Mouse (Mus musculus): ENCODE data around the gene Cldn22.
"Not testable (repeated sequence)": the region's sequence is repeated elsewhere in the genome, so short reads cannot be mapped to it uniquely, and the experiment has no call there.

The Cldn22 gene

DNA sequence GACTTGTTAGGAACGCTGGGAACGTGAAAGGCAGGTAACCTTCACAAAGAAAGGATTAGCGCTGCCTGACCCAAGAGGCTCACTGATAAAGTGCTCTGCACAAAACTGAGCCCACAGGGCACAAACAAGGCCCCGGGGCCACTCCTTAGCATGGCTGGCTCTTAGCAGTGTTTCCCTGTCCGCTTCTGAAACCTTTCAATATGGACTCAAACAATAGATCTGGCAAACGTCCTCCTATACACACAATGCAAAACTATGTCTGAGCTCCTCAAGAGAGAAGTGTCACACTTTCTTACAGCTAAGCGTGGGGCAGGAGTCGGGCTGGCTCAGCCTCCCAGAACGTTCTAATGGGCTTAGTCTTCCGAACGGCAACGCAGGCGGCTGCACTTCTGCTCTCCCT, at the start of gene Cldn22:
Gene Cldn22 (plus strand): TSS at position 301 of the 400 bp plus-strand sequence.
- CTCF ChIA-PET: no interaction called here

- CTCF ChIA-PET: no interaction called here
Observed at GRCm38 (mm10) chr8:47777415-47777814, 46.9 kb upstream of the Cldn22 start.

- CTCF ChIA-PET: no interaction called here
Observed at GRCm38 (mm10) chr8:47779589-47779988, 44.7 kb upstream of the Cldn22 start.

DNA sequence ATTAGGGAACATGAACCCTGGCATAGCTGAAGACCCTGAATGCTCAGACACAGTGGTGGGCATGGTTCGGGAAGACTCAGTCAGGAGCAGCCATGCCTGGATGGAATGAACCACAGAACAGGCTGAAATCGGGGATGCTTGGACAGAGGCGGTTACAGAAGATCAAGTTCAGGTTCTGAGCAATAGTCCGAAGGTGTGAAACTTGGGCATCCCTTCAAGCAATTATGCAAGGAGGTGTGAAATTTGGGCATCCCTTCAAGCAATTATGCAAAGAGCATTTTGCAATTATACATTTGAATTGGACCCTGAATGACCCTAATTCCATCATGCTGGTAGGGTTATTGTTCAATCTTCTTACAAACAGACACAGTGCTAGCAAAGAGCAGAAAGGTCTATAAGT, 42.4 kb upstream of the Cldn22 start:
- CTCF ChIA-PET: no interaction called here

DNA sequence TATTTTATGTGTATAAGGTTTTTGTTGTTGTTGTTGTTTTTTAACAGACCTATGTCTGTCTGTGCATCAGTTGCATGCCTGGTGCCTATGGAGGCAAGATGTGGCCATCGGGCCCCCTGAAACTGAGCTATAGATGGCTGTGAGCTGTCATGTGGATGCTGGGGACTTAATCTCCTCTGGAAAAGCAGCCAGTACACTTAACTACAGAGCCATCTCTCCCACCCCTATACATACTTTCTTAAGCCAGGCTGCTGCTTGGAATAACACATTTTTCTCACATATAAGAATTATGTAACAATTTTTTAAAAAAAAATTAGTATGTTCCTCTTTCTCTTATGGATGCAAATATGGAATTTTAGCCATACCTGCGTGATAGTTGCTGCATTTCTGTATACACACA, 40.7 kb upstream of the Cldn22 start:
- CTCF ChIA-PET: no interaction called here

- CTCF ChIA-PET: no interaction called here
Observed at GRCm38 (mm10) chr8:47783944-47784343, 40.3 kb upstream of the Cldn22 start.

DNA sequence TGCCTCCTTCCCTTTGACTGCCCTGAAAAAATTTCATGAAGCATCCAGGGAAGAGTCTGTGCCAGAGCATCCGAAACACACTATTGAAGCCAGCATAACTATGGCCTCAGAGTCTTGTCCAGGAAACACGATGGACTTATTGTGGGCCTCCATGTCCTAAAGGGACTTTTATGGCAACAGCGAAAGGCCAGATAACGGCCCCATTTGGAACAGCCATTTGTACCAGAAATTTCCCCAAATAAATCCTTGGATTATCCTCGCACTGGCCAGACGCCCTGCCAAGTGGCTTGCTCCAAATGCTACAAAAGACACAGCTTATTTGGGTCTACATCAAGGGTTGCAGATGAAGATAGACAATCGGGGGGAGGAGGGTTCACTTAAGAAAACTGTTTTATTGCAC, 39.8 kb upstream of the Cldn22 start:
- CTCF ChIA-PET: no interaction called here

- CTCF ChIA-PET: no interaction called here
Observed at GRCm38 (mm10) chr8:47786323-47786722, 38.0 kb upstream of the Cldn22 start.

DNA sequence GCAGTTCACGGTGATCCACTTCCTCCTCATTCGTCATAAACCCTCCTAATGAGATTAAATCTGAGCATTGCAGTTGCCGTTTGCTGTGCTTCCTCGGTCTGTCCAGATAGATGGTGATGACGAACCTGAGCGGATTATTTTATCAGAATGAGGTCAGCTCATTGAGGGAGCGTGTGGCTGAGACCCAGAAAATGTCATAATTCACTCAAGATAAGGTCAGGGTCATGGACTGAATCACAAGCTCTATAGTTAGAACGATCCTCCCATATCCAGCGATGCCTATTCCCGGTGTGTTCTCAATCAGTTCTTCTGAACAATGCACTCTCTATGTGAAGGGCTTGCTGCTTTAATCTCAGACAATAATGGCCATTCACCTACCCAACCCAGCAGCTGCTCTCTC, 36.6 kb upstream of the Cldn22 start:
- CTCF ChIA-PET: no interaction called here

DNA sequence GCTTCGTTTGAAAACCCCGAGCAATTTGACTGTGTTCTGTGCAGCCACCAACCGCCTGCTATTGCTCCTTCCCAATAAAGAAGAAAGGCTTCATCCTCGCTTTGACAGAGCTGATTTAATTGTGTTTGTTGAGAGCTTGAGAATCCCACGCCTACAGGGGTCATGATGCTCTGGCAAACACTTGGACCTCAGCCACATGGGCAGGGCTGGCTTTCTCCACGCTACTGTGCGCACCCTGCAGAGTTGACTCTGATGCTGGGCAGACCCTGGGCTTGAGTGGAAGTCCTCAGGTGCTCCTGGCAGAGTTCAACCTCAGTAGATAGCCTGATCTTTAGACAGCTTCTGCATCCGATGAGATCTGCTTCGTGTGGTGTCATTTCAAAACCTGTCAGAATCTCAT, 32.3 kb upstream of the Cldn22 start:
- CTCF ChIA-PET: no interaction called here

- CTCF ChIA-PET: no interaction called here
Observed at GRCm38 (mm10) chr8:47799438-47799837, 24.8 kb upstream of the Cldn22 start.

GRCm38 (mm10) chr8:47802349-47802748, 21.9 kb upstream of the Cldn22 start:
- CTCF ChIA-PET: no interaction called here

DNA sequence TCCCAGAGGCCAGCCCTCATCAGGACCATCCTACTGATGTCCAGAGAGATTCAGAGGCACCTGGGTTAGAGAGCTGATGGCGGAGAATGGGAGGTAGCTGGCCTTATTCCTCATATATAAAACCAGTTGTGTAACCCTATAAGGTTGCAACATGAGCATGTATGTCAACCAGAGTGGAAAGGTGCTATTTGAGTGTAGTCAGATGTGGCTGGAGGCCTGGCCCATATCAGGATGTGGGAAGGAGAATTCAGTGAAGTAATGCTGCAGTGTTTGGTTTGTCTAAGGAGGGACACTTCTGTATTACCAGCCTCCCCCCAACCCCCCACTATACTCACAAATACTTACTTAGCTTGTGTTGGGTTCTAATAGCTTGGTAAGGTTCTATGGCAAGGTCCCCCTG, 20.0 kb upstream of the Cldn22 start:
- CTCF ChIA-PET: no interaction called here

- CTCF ChIA-PET: no interaction called here
Observed at GRCm38 (mm10) chr8:47809970-47810665, 14.2 kb upstream of the Cldn22 start.

- CTCF ChIA-PET: no interaction called here
Observed at GRCm38 (mm10) chr8:47810666-47811015, 13.6 kb upstream of the Cldn22 start.

- CTCF ChIA-PET: no interaction called here
Observed at GRCm38 (mm10) chr8:47811221-47811620, 13.1 kb upstream of the Cldn22 start.

- CTCF ChIA-PET: interaction anchor here (0.6 kb wide), 1 partner anchor 11 kb away, joined by 4 read pairs; no protein-coding TSS in a partner anchor
Observed at GRCm38 (mm10) chr8:47819034-47819433, 5.2 kb upstream of the Cldn22 start.

DNA sequence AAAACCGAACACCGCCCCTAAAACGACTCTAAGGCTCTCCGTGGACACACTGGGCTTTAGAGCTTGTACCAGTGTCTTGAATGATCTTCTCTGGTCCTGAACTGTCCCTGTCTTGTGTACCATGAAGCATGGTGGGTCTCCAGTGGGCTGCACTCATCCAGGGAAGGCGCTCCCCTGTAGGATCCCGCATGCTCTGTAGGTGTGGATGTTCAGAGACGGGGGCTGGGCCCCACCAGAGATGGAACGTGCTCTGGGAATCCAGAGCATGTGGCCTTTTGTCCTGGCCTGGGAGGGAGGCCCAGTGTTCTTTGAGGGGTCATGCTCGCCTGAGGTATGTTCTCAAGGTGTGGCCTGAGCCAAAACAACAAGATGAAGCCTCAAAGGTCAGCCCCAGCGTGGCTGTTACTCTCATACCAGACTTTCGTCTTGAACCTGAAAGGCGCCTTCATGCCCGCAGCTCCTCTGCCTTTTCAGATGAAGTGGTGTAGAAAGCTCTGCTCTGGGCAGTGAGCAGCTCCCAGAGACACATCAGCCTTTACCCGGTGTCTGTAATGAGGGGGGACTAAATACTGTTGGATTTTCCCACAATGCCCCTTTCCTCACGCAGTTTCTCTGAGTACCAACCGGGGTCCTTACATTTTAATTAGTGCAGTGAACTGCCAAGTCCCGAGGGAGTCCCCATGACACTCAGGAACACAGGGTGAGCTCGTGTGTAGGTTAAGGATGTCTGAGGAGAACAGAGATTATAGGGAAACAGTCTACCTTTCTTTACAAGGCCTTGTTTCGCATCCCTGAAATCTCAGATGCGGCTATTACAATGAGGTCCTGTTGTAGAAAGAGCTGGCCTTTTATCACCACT, 3.1 kb upstream of the Cldn22 start:
- CTCF ChIA-PET: no interaction called here

GRCm38 (mm10) chr8:47821843-47822242, 2.4 kb upstream of the Cldn22 start, which contains the start of gene Cldn24:
Gene Cldn24 (plus strand): TSS chr8:47822143.
- CTCF ChIA-PET: no interaction called here

- CTCF ChIA-PET: not testable (repeated sequence)
Observed at GRCm38 (mm10) chr8:47822541-47822940, 1.7 kb upstream of the Cldn22 start.

GRCm38 (mm10) chr8:47823777-47824176, 505 bp upstream of the Cldn22 start:
- CTCF ChIA-PET: no interaction called here

DNA sequence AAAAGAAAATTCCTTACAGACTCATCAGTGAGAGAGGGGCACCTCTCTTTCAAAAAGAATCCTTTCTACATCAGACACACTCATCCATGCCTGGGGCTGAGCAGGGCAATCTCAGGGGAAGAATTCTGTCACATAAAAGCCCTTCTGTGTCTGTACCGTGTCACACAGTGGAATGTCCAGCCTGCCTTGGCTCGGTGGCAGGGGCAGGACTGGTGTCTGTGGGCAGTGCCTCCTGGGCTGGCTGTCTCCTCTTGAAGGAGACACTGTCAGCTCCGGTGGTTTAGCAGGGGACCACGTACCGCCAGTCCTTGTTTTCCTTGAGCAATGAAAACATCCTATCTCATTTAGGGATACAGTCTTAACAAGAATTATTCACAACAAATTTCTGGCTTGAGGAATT, 1.3 kb downstream of the Cldn22 start:
- CTCF ChIA-PET: no interaction called here

DNA sequence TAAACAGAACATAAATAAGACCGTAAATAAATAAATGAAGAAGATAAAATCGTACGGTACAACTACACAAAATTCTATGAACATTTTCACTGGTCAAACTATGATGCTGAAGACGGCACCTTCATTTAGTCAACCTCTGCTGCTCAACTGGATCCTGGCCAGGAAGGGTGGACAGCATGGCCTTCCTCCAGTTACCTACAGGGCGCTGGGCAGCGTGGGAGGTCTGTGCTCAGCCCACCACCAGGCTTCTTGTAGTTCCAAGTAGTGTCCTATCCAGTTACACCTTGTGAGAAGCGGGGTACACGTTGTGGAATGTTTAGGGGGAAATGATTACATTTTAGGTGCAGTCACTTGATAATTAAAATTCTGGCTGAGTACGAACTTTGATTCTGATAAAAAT, 2.6 kb downstream of the Cldn22 start:
- CTCF ChIA-PET: interaction anchor here (0.7 kb wide), 1 partner anchor 57 kb away, joined by 4 read pairs; no protein-coding TSS in a partner anchor
